Mouse (Mus musculus): ENCODE results near the gene Gpr142.

DNA sequence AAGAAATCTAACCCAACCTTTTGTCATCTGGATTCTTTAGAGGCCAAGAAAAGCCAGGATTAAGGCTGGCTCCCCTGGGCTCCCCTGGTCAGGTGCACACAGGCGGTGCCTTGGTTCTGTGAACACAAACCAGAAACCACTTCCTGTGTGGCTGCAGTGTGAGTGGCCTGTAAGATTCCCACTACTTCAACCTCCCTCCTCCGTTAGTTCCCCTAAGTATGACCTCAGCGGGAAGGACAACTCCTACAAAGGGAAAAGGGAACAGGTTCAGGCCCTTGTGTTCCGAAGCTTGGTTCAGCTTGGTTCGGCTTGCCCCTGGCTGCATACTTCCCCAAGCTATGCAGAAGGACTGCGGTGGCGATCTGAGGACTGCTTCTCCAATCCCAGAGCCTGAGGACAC lies 19.5 kb downstream of the Gpr142 start:
- no peak for TF ChIP-seq CTCF (IDR thresholded peaks at IDR 0.05; ENCODE audit: borderline replicate concordance, control insufficient read depth, extremely low read depth, insufficient read depth, low read length, poor library complexity)
- TF ChIP-seq POLR2A (IDR thresholded peaks at IDR 0.05; ENCODE audit: control insufficient read depth, extremely low read depth, insufficient read depth, low read length, poor library complexity), result no peak
